Mouse (Mus musculus): ENCODE measurements around the gene Mon2. TPM values are rescaled to one million over a fixed set of nuclear protein-coding genes. Genes with fewer than 3 reads are reported as not detected.
"Not testable (repeated sequence)": the region's sequence is repeated elsewhere in the genome, so short reads cannot be mapped to it uniquely, and the experiment has no call there.

Gene Mon2
- polyA plus RNA-seq, 1 experiment from 2014 or later = 9.3 TPM

DNA sequence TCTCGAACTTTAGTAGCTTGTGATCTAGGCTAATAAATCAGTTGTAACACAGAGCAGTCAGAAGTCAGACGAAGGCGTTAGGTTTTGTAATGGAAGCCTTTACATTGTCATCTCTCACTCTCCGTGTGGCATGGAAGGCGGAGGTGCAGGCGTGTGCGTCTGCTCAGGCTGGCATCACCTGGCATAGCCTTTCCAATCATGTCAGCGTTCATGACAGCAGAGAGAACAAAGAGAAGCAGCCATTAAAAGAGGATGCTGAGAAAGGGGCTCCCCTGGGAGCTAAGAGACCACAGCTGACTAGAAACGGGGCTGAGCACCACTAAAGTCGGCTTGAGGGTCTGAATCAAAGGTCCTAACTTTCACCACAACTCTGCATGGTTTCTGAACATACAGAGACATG, 19.8 kb downstream of the Mon2 start:
- no peaks in the 10 kb centered on the region for H3K9me3 ChIP-seq (replicated peaks)
- no peaks in the 10 kb centered on the region for H3K4me1 ChIP-seq (replicated peaks)
- H3K9ac ChIP-seq = no peak overlapping the region
- WGBS (ENCODE audit: insufficient replicate concordance) = 82% methylated on average over 10 of the region's 10 CpGs
- ATAC-seq (ENCODE audit: low read depth) = no peak
- H3K36me3 ChIP-seq = peaks cover 10% of the 10 kb centered on the region; the same call in 1 of the 2 replicates
- no peak overlapping the region for H3K4me2 ChIP-seq
- no peak for DNase-seq
- H3K27ac ChIP-seq = no peak overlapping the region
- no peak overlapping the region for H3K4me3 ChIP-seq (replicated peaks)
- H3K27me3 ChIP-seq = no peaks in the 10 kb centered on the region

DNA sequence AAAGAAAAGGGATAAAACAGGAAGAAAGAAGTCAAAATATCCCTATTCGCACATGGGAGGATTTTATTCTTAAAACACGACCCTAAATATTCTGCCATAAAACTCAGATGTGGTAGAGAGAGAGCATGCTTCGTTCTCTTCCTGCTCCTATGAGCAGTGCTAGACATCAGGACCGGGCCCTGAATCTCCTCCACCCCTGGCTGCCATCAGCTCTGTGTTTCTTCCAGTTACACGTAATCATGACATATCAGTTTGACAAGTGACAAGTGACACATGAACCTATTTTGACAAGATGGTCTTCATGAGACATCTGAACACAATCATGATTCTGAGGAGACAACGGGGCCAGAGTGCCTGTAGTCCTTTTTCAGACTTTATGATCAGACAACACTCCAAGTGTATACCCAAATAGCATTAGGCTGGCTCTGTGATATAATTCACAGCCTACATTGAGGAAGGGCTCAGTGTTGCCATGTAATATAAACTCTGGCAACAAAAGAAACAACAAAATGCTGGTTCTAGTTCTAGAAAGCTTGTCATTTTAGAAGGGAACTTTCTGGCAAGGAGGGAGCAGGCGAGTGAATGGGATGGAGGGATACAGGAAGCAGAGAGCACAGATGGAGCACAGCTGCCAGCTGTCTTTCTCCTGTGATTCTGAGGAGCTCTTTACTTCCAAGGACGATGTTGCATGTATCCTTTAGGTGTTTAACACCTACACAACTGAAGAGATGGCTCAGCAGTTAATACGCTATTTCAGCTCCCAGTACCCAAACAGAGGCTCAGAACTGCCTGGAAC, 20.9 kb downstream of the Mon2 start:
- no peaks in the 10 kb centered on the region for H3K27me3 ChIP-seq
- no peaks in the 10 kb centered on the region for H3K4me1 ChIP-seq (replicated peaks)
- no peak for ATAC-seq (ENCODE audit: low read depth)
- no peak for DNase-seq
- H3K27ac ChIP-seq = no peak overlapping the region
- no peak overlapping the region for H3K4me3 ChIP-seq (replicated peaks)
- H3K4me2 ChIP-seq = no peak overlapping the region
- no peak overlapping the region for H3K9ac ChIP-seq
- no peaks in the 10 kb centered on the region for H3K9me3 ChIP-seq (replicated peaks)
- WGBS (ENCODE audit: insufficient replicate concordance) = 77% methylated on average over 9 of the region's 9 CpGs
- peaks cover 20% of the 10 kb centered on the region for H3K36me3 ChIP-seq

DNA sequence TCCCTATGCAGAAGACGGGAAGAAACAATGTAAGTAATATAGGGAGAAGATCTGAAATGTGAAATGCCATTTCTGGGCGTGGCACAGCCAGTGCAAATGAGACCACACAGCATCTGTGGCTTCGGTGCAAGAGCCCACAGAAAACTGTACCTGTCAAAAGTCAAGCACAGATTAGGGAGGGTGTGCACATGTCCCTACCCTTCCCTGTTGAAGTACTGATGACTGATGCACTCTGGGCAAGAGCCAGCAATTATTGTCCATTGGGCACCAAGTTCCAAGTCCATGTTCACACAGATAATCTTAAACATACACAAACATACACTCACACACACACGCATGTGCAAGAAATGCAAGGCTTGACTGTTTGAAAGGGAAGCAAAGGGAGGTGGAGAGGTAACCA, 22.7 kb downstream of the Mon2 start:
- H3K27ac ChIP-seq = no peak overlapping the region
- ATAC-seq (ENCODE audit: low read depth) (no peak), DNase-seq (no peak)
- H3K4me2 ChIP-seq = no peak overlapping the region
- no peaks in the 10 kb centered on the region for H3K9me3 ChIP-seq (replicated peaks)
- H3K9ac ChIP-seq = no peak overlapping the region
- peaks cover 26% of the 10 kb centered on the region for H3K36me3 ChIP-seq
- WGBS (ENCODE audit: insufficient replicate concordance) = 63% methylated on average over 4 of the region's 4 CpGs
- H3K27me3 ChIP-seq = no peaks in the 10 kb centered on the region
- no peak overlapping the region for H3K4me3 ChIP-seq (replicated peaks)
- no peaks in the 10 kb centered on the region for H3K4me1 ChIP-seq (replicated peaks)

DNA sequence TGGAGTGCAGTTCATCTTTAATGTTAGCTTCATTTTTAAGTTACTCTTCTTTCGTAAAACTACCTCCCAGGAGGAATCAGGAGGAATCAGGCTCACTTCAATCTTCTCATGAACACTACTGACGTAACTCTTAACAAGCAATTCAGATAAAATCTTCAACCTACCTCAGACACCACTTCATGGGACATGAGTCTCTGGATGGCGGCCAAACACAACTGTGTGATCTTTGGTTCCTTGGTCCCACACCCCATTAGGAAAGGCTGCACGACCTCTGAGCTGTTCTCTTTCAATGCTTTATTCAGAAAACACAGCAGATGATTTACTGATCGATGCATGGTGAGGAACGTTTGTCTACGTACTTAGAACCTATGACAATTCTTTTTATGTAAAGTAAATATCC, 24.3 kb downstream of the Mon2 start:
- H3K27me3 ChIP-seq = no peaks in the 10 kb centered on the region
- H3K4me2 ChIP-seq = no peak overlapping the region
- no peak overlapping the region for H3K9ac ChIP-seq
- no peaks in the 10 kb centered on the region for H3K9me3 ChIP-seq (replicated peaks)
- H3K36me3 ChIP-seq = peaks cover 20% of the 10 kb centered on the region
- no peak for DNase-seq
- WGBS (ENCODE audit: insufficient replicate concordance) = 73% methylated on average over 7 of the region's 7 CpGs
- no peak for ATAC-seq (ENCODE audit: low read depth)
- H3K4me1 ChIP-seq (replicated peaks) = no peaks in the 10 kb centered on the region
- no peak overlapping the region for H3K27ac ChIP-seq
- no peak overlapping the region for H3K4me3 ChIP-seq (replicated peaks)

DNA sequence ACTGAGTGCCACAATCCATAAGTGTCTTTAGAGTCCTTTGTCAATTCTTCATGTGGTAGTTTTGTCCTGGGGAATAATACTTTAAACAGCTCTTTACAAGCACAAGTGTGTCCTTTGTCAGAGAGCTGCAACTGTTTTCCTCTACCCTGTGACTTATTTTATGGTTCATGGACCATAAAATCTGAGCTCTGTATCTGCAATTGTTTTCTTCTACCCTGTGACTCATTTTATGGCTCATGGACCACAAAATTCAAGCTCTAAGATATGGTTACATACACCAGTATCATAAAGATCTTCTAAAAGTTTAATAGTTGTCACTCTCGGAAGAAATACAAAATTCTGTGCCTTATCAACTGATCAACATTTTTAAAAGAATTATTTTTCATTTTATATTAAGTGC, 27.6 kb downstream of the Mon2 start:
- DNase-seq (no peak), ATAC-seq (ENCODE audit: low read depth) (no peak)
- no peaks in the 10 kb centered on the region for H3K4me1 ChIP-seq (replicated peaks)
- no peak overlapping the region for H3K27ac ChIP-seq
- 86% methylated on average over 1 of the region's 1 CpGs for WGBS (ENCODE audit: insufficient replicate concordance)
- H3K4me3 ChIP-seq (replicated peaks) = no peak overlapping the region
- no peaks in the 10 kb centered on the region for H3K9me3 ChIP-seq (replicated peaks)
- H3K4me2 ChIP-seq = no peak overlapping the region
- no peak overlapping the region for H3K9ac ChIP-seq
- peaks cover 22% of the 10 kb centered on the region for H3K36me3 ChIP-seq
- H3K27me3 ChIP-seq = no peaks in the 10 kb centered on the region

- Histone ChIP-seq H3K27ac (no peak overlapping the region), H3K4me3 (replicated peaks) (no peak overlapping the region), H3K27me3 (no peaks in the 10 kb centered on the region), H3K36me3 (peaks cover 54% of the 10 kb centered on the region), H3K9ac (no peak overlapping the region), H3K4me1 (replicated peaks) (no peaks in the 10 kb centered on the region), H3K9me3 (replicated peaks) (no peaks in the 10 kb centered on the region), H3K4me2 (no peak overlapping the region)
- ATAC-seq (ENCODE audit: low read depth) (no peak), DNase-seq (no peak)
- 64% methylated on average over 2 of the region's 2 CpGs for WGBS (ENCODE audit: insufficient replicate concordance)
Observed at GRCm38 (mm10) chr10:123039936-123040335, 36.4 kb downstream of the Mon2 start.

GRCm38 (mm10) chr10:123032078-123032646, 44.1 kb downstream of the Mon2 start:
- H3K27ac ChIP-seq = no peak overlapping the region
- no peaks in the 10 kb centered on the region for H3K27me3 ChIP-seq
- DNase-seq = no peak
- no peaks in the 10 kb centered on the region for H3K4me1 ChIP-seq (replicated peaks)
- 82% methylated on average over 14 of the region's 14 CpGs for WGBS (ENCODE audit: insufficient replicate concordance)
- H3K9me3 ChIP-seq (replicated peaks) = no peaks in the 10 kb centered on the region
- H3K4me2 ChIP-seq = no peak overlapping the region
- no peak overlapping the region for H3K4me3 ChIP-seq (replicated peaks)
- H3K9ac ChIP-seq = no peak overlapping the region
- peaks cover 73% of the 10 kb centered on the region for H3K36me3 ChIP-seq
- ATAC-seq (ENCODE audit: low read depth) = no peak

DNA sequence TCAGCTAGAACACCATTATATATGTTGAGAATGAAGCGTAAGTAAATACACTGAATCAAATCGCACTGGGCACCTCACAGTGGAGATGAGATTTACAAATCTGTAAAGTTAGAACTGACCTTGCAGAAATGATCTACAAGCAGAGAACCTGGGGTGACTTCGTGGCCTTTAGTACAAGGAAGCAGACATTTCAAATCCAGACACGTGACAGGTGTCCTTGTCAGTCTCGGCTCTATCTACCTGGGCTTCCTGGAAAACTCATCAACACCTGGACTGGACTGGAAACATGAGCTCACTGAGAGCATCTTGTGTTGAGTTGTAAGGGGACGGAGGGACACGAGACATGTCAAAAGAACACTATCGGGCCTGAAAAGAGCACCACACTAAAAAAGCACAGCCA, 44.9 kb downstream of the Mon2 start:
- no peak overlapping the region for H3K4me2 ChIP-seq
- ATAC-seq (ENCODE audit: low read depth) (no peak), DNase-seq (no peak)
- no peak overlapping the region for H3K27ac ChIP-seq
- no peak overlapping the region for H3K9ac ChIP-seq
- H3K4me3 ChIP-seq (replicated peaks) = no peak overlapping the region
- no peaks in the 10 kb centered on the region for H3K4me1 ChIP-seq (replicated peaks)
- WGBS (ENCODE audit: insufficient replicate concordance) = 85% methylated on average over 8 of the region's 8 CpGs
- no peaks in the 10 kb centered on the region for H3K27me3 ChIP-seq
- peaks cover 73% of the 10 kb centered on the region for H3K36me3 ChIP-seq
- no peaks in the 10 kb centered on the region for H3K9me3 ChIP-seq (replicated peaks)

DNA sequence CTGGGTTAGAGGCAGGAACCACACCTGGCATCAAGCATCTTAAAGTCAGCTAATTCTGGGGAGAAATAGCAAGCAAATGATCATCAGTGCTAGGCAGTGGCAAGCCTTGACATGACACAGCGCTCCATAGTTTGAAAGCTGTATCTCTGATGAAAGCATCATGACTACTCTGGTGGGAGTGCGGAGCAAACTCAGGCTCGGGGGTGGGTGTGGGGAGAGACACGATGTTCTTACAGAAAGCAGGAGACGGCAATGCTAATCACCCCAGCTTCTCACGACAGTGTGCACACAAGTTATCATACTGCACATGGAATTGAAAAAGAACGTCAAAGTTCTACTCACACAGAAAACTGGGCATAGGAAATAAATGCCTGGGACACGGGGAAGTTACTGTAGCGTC, 45.7 kb downstream of the Mon2 start:
- Histone ChIP-seq H3K4me3 (replicated peaks) (no peak overlapping the region), H3K27ac (no peak overlapping the region), H3K9ac (no peak overlapping the region), H3K4me2 (no peak overlapping the region), H3K4me1 (replicated peaks) (no peaks in the 10 kb centered on the region), H3K27me3 (no peaks in the 10 kb centered on the region), H3K9me3 (replicated peaks) (no peaks in the 10 kb centered on the region), H3K36me3 (peaks cover 74% of the 10 kb centered on the region)
- ATAC-seq (ENCODE audit: low read depth) (no peak), DNase-seq (no peak)
- WGBS (ENCODE audit: insufficient replicate concordance) = 84% methylated on average over 9 of the region's 9 CpGs

DNA sequence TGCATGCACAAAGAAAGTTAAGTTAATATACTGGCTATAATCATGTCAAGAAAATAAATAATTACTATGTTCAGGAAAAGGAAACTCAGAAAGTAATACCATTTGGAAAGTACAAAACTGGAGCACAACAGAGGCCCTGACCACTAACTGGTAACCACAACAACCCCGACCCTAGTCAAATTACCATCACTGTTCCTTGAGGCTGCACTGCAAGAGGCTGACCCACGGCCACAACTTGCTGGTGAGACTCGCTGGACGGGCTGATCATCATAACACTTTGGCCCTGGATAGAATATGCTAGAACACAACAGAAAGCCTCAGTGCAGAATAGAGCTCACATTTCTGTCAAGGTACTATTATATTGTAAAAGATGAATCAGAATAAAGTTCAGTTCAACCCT, 47.4 kb downstream of the Mon2 start:
- 71% methylated on average over 4 of the region's 4 CpGs for WGBS (ENCODE audit: insufficient replicate concordance)
- Histone ChIP-seq H3K4me2 (no peak overlapping the region), H3K4me3 (replicated peaks) (no peak overlapping the region), H3K27me3 (no peaks in the 10 kb centered on the region), H3K9me3 (replicated peaks) (no peaks in the 10 kb centered on the region), H3K4me1 (replicated peaks) (no peaks in the 10 kb centered on the region), H3K9ac (no peak overlapping the region), H3K36me3 (peaks cover 68% of the 10 kb centered on the region), H3K27ac (no peak overlapping the region)
- ATAC-seq (ENCODE audit: low read depth) (no peak), DNase-seq (no peak)

- H3K4me2 ChIP-seq; H3K9me3 ChIP-seq (replicated peaks); ATAC-seq (ENCODE audit: low read depth); H3K4me1 ChIP-seq (replicated peaks); DNase-seq; H3K27me3 ChIP-seq; H3K9ac ChIP-seq; H3K4me3 ChIP-seq (replicated peaks); H3K27ac ChIP-seq: not testable (repeated sequence)
- H3K36me3 ChIP-seq = peaks cover 72% of the 10 kb centered on the region
- WGBS (ENCODE audit: insufficient replicate concordance) = 90% methylated on average over 4 of the region's 4 CpGs
Observed at GRCm38 (mm10) chr10:123026736-123027135, 49.6 kb downstream of the Mon2 start.

- WGBS (ENCODE audit: insufficient replicate concordance) = 81% methylated on average over 18 of the region's 18 CpGs
- H3K9ac ChIP-seq = no peak overlapping the region
- peaks cover 56% of the 10 kb centered on the region for H3K36me3 ChIP-seq
- no peaks in the 10 kb centered on the region for H3K9me3 ChIP-seq (replicated peaks)
- H3K4me1 ChIP-seq (replicated peaks) = no peaks in the 10 kb centered on the region
- no peak for DNase-seq
- H3K27me3 ChIP-seq = no peaks in the 10 kb centered on the region
- no peak overlapping the region for H3K27ac ChIP-seq
- no peak for ATAC-seq (ENCODE audit: low read depth)
- H3K4me3 ChIP-seq (replicated peaks) = no peak overlapping the region
- no peak overlapping the region for H3K4me2 ChIP-seq
Observed at GRCm38 (mm10) chr10:123013435-123013834, 62.9 kb downstream of the Mon2 start.

Data from liver, embryonic 13.5 days (tissue).